Mouse (Mus musculus): ENCODE measurements around the gene Tmx4. TPM values are rescaled to one million over a fixed set of nuclear protein-coding genes. Genes with fewer than 3 reads are reported as not detected.

The Tmx4 gene
- polyA plus RNA-seq (2014; fragmentation: Illumina TruSeq; extraction: RNeasy Lipid Tissue Mini Kit (QIAGEN cat#74804); ENCODE audit: low replicate concordance), result 10.4 TPM

DNA sequence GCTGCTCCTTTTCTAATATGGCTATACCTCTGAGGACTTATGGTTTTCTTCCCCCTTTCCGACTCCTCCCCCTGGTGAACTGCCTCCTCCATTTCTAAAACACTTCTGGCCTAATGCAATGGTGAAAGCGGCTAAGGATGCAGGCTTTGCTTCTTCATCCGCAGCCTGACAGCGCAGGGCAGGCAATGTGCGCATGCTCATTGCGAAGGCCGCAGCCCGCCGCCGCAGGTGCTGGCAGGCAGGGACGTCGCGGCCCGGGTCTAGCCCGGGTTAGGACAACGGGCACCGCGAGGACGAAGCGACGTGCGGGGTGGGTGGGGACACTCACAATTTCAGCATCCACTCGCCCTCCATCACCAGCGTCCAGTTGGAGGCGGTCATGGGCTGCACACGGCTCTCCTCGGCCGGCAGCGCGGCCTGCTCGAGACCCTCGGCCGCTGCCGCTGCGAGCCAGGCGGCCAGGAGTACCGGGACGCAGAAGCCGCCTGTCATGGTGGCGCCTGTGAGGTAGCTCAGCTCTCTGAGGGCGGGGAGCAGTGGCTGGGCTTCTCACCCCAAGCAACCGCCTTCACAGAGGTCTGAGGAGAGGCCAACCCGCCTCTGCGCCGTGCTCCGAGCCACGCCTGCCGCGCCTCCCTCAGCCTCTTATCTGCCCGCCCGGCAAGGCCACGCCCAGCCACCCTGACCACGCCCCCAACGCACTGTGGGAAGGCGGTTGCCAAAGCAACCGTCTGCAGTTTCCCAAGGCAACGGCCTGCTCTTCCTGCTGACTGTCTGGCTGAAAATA is at the start of gene Tmx4:
Tmx4 (minus strand) TSS at position 632 of the 787 bp plus-strand sequence.

DNA sequence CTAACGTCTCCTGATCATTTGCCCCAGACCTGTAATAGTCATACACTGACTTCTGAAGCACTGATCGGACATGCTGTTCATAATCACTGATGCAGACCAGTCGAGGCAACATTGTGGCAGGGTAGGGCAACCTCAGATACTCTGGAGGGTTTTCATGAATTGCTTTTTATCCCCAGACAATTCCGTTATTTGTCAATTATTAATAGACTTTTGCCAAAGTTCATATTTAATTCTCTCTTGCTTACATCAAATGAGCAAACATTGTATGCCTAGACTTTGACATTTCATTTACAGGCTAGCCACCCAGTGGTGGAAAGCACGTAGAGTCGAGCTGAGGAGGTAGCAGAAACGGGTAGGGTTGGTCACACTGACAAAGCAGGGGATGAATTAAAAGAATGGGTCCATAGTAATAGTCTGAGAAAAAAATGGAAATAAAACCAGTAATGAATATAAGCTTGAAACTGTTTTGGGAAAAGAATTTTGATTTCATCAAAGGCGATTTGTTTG is 89.7 kb downstream of the Tmx4 start, which contains the start of gene Hao1:
Hao1 (minus strand) TSS at position 148 of the 507 bp plus-strand sequence.

Other genes with a start within 250 kb of the Tmx4 start
- not detected for gene Hao1, start 89.8 kb downstream of the Tmx4 start, polyA plus RNA-seq (2014; fragmentation: Illumina TruSeq; extraction: RNeasy Lipid Tissue Mini Kit (QIAGEN cat#74804); ENCODE audit: low replicate concordance)
- 2.7 TPM for gene Plcb1, start 141.9 kb upstream of the Tmx4 start, polyA plus RNA-seq (2014; fragmentation: Illumina TruSeq; extraction: RNeasy Lipid Tissue Mini Kit (QIAGEN cat#74804); ENCODE audit: low replicate concordance)

All from small intestine, adult 10 weeks (tissue).